Mouse (Mus musculus) limb, embryonic 14.5 days (tissue): ENCODE results near the gene Acad11. TPM values are rescaled to one million over a fixed set of nuclear protein-coding genes. Genes with fewer than 3 reads are reported as not detected.

Source experiments
- ATAC-seq: fragments of 200-750 bp; cut with Nextera tagmentation; 2 replicates; pipeline ENCODE4 v1.8.0; 2017; ENCODE audit warnings: low read depth, moderate number of reproducible peaks, moderate TSS enrichment; ENCODE audit not compliant: low FRiP score
- DNase-seq: peaks from one replicate; pipeline ENCODE4 v3.0.0-alpha.2; 2015; ENCODE audit warnings: low spot score
- H3K27ac ChIP-seq: fragments of 300-500 bp; sonication (generic); replicated peaks from 2 replicates; pipeline ENCODE4 v1.5.1; 2014; ENCODE audit warnings: low read depth, mild to moderate bottlenecking, low read length, moderate library complexity, mixed read lengths
- H3K27me3 ChIP-seq: fragments of 300-500 bp; sonication (generic); 2 replicates; pipeline ENCODE4 v1.6.1; 2014; ENCODE audit warnings: low read length, mixed read lengths; ENCODE audit not compliant: control insufficient read depth, insufficient read depth
- H3K36me3 ChIP-seq: fragments of 300-500 bp; sonication (generic); 2 replicates; pipeline ENCODE4 v1.6.1; 2014; ENCODE audit warnings: mild to moderate bottlenecking, low read length, moderate library complexity, mixed read lengths; ENCODE audit not compliant: control insufficient read depth, insufficient read depth
- H3K4me1 ChIP-seq: fragments of 300-500 bp; sonication (generic); 2 replicates; pipeline ENCODE4 v1.6.1; 2014; ENCODE audit warnings: antibody characterized with exemption, low read length, mixed read lengths; ENCODE audit not compliant: control insufficient read depth, insufficient read depth
- H3K4me2 ChIP-seq: fragments of 300-500 bp; sonication (generic); replicated peaks from 2 replicates; pipeline ENCODE4 v1.6.1; 2014; ENCODE audit warnings: low read depth, mild to moderate bottlenecking, low read length, moderate library complexity; ENCODE audit not compliant: severe bottlenecking
- H3K4me3 ChIP-seq: fragments of 300-500 bp; sonication (generic); replicated peaks from 2 replicates; pipeline ENCODE4 v1.5.1; 2014; ENCODE audit warnings: low read length
- H3K9ac ChIP-seq: fragments of 300-500 bp; sonication (generic); 2 replicates; pipeline ENCODE4 v1.6.1; 2014; ENCODE audit warnings: mild to moderate bottlenecking, low read depth, low read length, moderate library complexity; ENCODE audit not compliant: severe bottlenecking
- H3K9me3 ChIP-seq: fragments of 300-500 bp; sonication (generic); 2 replicates; pipeline ENCODE4 v1.6.1; 2016; ENCODE audit warnings: low read length; ENCODE audit not compliant: control insufficient read depth
- POLR2A ChIP-seq: fragments of 200-500 bp; IDR thresholded peaks from 2 replicates; pipeline ENCODE4 v1.8.0; 2012; ENCODE audit warnings: inconsistent platforms, mild to moderate bottlenecking, moderate library complexity, borderline replicate concordance; ENCODE audit not compliant: insufficient read depth, insufficient read length; ENCODE audit errors: extremely low read depth
- WGBS: fragments of 180-500 bp; shearing (Covaris S2); extraction: QIAGEN DNeasy Blood & Tissue Kit; methylation state at CpG from one replicate; pipeline ENCODE4 v1.1.7; 2014; 5-methylcytosine and 5-hydroxymethylcytosine counted together
- polyA plus RNA-seq, 2 experiments: library from polyadenylated mRNA; depleted of rRNA in 1 of 2; stranded (reverse) in 1 of 2; unstranded in 1 of 2; fragments of >200 nt; fragmentation: Nextera tagmentation in 1 of 2; extraction: Ambion mirVana in 1 of 2; gene quantifications; 2 replicates each; pipeline versions ENCODE4 v1.2.1 to v1.2.3; 2012 to 2014

The Acad11 gene
- polyA plus RNA-seq, 2 experiments: 11.4 to 14.0 TPM

DNA sequence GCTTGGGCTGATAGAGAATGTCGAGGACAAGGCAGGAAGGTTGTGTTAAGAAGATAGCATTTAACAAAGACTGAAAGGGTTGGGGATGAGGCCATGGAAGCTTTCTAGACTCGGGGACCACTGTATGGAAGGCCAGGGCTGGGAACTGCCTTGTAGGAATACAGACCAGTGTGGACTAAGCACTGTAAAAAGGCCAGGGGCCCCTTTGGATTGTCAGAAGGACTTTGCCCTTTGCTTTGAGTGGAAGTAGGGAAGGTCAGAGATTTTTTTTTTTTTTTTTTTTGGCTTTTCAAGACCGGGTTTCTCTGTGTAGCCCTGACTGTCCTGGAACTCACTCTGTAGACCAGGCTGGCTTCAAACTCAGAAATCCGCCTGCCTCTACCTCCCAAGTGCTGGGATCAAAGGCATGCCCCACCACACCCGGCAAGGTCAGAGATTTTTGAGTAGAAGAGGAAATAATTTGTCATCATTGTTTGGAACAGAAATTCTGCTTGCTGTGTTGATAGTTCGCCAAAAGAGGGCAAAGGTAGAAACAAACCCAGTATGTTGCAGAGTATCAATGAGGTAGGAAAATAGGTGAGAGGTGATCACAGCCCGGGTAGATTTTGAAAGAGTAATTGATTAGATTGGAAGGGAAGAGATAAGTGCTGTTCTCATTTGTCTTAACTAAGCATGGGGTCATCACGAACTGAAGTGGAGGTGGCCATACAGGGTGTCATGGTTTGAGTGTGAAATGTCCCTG is 7.9 kb downstream of the Acad11 start:
- no peaks in the 10 kb centered on the region for H3K9me3 ChIP-seq
- no peaks in the 10 kb centered on the region for H3K4me1 ChIP-seq
- no peak for TF ChIP-seq POLR2A
- H3K27me3 ChIP-seq: no peaks in the 10 kb centered on the region
- WGBS: 79% methylated on average over 8 of the region's 8 CpGs
- H3K27ac ChIP-seq: no peak overlapping the region
- no peak for ATAC-seq
- no peak overlapping the region for H3K4me2 ChIP-seq
- no peak overlapping the region for H3K9ac ChIP-seq
- no peak overlapping the region for H3K4me3 ChIP-seq
- no peaks in the 10 kb centered on the region for H3K36me3 ChIP-seq
- DNase-seq: no peak

DNA sequence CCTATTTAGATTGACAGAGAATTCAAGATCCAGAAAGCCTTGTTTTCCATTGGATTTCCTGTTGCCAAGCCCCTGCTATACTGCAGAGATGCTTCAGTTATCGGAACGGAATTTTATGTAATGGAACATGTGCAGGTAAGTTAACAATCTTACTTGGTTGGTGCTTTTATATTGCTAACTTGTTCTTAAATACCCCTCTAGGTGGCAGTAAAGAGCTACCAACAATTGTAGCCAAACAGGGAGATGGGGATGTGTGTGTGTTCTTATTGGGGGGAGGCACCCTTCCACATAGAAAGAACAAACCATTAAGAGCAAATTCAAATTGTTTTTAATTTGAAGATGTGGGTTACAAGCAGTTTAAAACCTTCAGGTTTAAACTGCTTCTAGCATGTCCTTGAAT is 12.6 kb downstream of the Acad11 start:
- no peak overlapping the region for H3K4me2 ChIP-seq
- TF ChIP-seq POLR2A: no peak
- no peak overlapping the region for H3K4me3 ChIP-seq
- no peaks in the 10 kb centered on the region for H3K4me1 ChIP-seq
- H3K9me3 ChIP-seq: no peaks in the 10 kb centered on the region
- no peak overlapping the region for H3K27ac ChIP-seq
- no peaks in the 10 kb centered on the region for H3K27me3 ChIP-seq
- H3K36me3 ChIP-seq: no peaks in the 10 kb centered on the region
- ATAC-seq (no peak), DNase-seq (no peak)
- WGBS: 66% methylated on average over 2 of the region's 2 CpGs
- no peak overlapping the region for H3K9ac ChIP-seq

DNA sequence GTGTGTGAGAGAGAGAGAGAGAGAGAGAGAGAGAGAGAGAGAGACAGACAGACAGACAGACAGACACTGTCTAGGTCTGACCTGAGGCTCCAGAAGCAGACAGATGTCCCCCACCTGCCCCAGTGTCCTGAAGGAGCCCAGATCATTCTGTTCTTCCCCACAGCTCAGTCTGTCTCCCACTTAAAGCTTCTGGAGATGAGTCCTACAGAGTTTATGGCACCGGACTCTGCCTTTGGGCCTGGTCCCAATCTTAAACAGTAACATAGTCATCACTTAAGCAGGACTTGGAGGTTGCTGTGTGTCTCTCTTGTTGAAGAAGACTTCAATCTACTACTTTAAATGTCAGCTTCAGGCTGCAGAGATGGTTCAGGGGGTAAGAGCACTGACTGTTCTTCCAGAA is 15.6 kb downstream of the Acad11 start:
- H3K4me2 ChIP-seq: no peak overlapping the region
- no peaks in the 10 kb centered on the region for H3K9me3 ChIP-seq
- no peaks in the 10 kb centered on the region for H3K4me1 ChIP-seq
- TF ChIP-seq POLR2A: no peak
- H3K9ac ChIP-seq: no peak overlapping the region
- H3K36me3 ChIP-seq: no peaks in the 10 kb centered on the region
- DNase-seq (no peak), ATAC-seq (no peak)
- no peaks in the 10 kb centered on the region for H3K27me3 ChIP-seq
- no peak overlapping the region for H3K4me3 ChIP-seq
- no peak overlapping the region for H3K27ac ChIP-seq
- WGBS: 100% methylated on average over 1 of the region's 1 CpGs

DNA sequence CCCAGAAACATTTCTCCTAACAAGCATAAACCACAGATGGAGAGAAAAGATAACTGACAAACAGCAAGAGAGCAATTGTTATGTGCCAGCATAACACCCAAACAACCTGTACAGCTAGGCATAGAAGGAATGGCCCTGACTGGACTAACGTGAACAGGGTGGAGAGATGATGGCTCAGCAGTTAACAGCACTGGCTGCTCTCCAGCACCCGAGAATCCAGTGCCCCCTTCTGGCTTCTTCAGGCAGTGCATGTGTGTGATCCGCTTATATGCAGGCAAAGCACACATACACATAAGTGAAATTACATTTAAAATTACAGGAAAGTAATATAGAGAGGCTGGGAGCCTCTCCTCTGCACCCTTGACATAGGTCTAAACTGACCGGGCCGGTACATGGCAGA is 16.2 kb downstream of the Acad11 start:
- 52% methylated on average over 5 of the region's 5 CpGs for WGBS
- H3K9me3 ChIP-seq: no peaks in the 10 kb centered on the region
- H3K4me1 ChIP-seq: no peaks in the 10 kb centered on the region
- no peak overlapping the region for H3K4me2 ChIP-seq
- peaks cover 4% of the 10 kb centered on the region; the same call in 1 of the 2 replicates for H3K36me3 ChIP-seq
- no peak overlapping the region for H3K27ac ChIP-seq
- H3K9ac ChIP-seq: no peak overlapping the region
- H3K27me3 ChIP-seq: no peaks in the 10 kb centered on the region
- H3K4me3 ChIP-seq: no peak overlapping the region
- ATAC-seq (no peak), DNase-seq (no peak)
- no peak for TF ChIP-seq POLR2A

DNA sequence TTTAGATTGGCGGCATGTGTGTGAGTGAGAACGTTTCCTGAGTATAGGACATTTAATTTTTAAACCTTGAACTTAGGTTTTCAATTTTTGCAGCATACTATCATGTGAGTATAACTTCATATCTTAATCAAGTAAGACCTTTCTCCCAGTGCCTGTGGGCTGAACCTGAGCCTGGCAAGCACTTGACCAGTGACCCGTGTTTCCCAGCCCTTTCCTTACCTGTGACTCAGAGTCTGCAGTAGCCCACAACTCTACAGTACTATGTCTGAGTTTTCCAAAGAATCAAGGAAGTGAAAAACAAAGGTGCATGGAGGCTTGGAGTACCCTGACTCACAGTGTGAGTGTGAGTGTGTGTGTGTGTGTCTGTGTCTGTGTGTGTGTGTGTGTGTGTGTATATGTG is 16.9 kb downstream of the Acad11 start:
- H3K27ac ChIP-seq: no peak overlapping the region
- ATAC-seq: no peak
- no peaks in the 10 kb centered on the region for H3K9me3 ChIP-seq
- no peaks in the 10 kb centered on the region for H3K4me1 ChIP-seq
- no peak overlapping the region for H3K4me3 ChIP-seq
- WGBS: 82% methylated on average over 3 of the region's 3 CpGs
- DNase-seq: no peak
- no peak overlapping the region for H3K4me2 ChIP-seq
- no peaks in the 10 kb centered on the region for H3K27me3 ChIP-seq
- H3K36me3 ChIP-seq: peaks cover 4% of the 10 kb centered on the region; the same call in 1 of the 2 replicates
- TF ChIP-seq POLR2A: no peak
- H3K9ac ChIP-seq: no peak overlapping the region
